Mouse (Mus musculus) adrenal gland, adult (tissue): Measurements from ENCODE around the gene Serping1.
"Not testable (repeated sequence)": the region's sequence is repeated elsewhere in the genome, so short reads cannot be mapped to it uniquely, and the experiment has no call there.

Experiments
- DNase-seq, 2 experiments: peaks; one replicate each; pipeline ENCODE4 v3.0.0; 2022 to 2023; ENCODE audit warnings: low spot score in 1 of 2; ENCODE audit not compliant: inconsistent age in 2 of 2

The Serping1 gene

DNA sequence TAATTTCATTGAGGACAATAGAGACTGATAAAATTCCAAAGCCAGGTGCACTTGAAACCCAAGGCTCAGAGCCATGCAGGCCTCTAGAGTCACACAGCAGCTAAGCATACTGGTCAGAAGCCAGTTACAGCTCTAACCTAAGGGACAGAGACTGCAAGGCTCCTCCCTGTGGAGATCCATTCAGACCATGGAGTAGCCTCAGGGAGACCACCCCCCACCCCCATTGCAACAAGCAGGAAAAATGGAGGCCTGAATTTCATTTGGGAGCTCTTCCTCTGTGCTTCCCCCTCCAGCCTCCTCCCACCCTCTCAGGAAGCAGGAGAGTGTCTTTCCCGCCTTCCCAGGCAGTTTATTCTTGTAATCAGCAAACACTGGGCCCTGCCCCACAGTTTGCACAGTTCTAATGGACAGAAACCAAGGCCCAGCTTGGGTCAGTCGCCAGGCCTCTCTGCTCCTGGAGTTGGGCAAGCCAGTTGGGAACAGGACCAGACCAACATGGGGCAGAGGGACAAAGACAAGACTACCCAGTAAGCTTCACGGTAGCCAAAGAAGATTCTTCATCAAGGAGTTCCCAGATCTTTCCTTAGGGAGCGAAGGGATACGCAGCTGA is 33.3 kb downstream of the Serping1 start:
- DNase-seq = no peak

- peak in 1 of 2 experiments; percentile 75 for DNase-seq
Measured at GRCm38 (mm10) chr2:84740608-84741333, 34.5 kb downstream of the Serping1 start.

- DNase-seq = peak in 1 of 2 experiments; percentile 78
Measured at GRCm38 (mm10) chr2:84738271-84738911, 36.9 kb downstream of the Serping1 start.

DNA sequence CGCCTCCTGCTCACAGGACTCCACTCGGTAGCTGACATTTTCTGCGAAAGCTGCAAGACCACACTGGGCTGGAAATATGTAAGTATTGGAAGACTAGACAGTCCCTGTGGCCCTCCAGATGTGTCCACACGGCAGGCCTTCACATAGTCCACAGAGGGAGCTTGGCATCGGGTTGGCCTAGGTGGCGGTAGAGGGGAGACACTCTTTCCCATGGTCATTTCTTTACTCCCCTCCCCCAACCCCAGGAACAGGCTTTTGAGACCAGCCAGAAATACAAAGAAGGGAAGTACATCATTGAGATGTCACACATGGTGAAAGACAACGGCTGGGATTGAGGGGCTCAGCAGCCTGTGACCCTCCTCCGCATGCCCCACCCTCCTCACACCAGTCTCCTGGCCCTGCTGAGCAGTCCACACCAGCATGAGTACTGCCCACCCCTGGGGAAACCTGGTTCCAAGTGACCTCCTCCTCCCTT is 37.8 kb downstream of the Serping1 start:
- DNase-seq = no peak

DNA sequence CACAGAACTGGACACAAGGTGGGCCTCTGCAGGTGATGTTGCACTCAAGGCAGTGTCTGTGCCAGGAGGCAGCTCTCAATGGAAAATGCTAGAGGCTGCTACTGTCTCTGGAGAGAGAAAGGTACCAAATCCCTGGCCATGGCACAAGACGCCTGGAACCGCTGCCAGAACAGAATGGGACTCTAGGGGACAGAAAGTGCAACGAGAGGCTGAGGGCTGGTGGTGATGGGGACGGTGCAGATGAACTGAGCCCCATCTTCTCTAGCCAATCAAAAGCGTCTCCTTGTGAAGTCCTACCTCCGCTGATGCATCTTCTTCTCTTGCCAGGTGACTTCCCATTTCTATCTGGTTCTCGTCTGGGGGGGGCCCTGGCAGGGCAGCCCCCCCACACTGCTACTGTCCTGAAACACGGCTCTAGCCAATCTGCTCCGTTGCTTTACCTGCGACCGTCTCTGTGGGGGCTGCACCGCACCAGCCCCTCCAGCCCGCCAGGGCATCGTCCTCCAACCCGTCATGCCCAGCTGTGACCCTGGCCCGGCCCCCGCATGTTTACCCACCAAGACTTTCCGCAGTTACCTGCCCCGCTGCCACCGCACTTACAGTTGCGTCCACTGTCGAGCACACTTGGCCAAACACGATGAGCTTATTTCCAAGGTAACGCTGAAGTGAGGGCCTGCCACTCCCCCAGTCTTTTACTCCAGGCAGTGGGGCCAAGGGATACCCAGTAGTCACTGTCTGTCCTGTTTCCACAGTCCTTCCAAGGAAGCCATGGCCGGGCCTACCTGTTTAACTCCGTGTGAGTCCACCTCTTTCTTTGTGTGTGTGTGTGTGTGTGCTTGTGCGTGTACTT is 38.7 kb downstream of the Serping1 start:
- peak in 1 of 2 experiments; percentile 42 for DNase-seq

GRCm38 (mm10) chr2:84735346-84735920 is 39.8 kb downstream of the Serping1 start:
- no peak for DNase-seq

GRCm38 (mm10) chr2:84734919-84735318 is 40.3 kb downstream of the Serping1 start:
- DNase-seq = no peak

DNA sequence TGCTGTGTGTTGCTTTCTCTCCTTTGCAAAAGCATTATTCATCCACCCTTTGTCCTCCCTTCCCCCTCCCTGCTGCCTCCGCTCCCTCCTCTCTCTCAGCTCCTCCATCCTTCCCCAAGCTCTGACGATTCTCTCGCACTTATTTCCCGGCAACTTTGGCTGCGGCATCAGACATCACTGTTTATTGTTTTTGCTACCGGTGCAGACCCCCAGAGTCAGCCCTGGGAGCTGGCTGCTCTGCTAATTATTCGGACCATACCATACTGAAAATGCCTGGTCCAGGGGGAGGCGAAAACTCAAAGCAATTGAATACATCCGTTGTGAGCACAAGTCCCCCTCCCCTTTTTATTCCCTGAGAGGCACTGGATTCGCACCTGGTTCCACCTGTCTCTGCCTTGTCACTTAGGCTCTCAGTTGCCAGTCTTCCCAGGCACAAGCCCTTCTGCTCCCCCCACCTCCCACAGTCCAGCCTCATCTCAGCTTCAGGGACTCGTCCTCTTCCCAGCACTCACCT is 40.8 kb downstream of the Serping1 start:
- peak in 1 of 2 experiments; percentile 57 for DNase-seq

DNA sequence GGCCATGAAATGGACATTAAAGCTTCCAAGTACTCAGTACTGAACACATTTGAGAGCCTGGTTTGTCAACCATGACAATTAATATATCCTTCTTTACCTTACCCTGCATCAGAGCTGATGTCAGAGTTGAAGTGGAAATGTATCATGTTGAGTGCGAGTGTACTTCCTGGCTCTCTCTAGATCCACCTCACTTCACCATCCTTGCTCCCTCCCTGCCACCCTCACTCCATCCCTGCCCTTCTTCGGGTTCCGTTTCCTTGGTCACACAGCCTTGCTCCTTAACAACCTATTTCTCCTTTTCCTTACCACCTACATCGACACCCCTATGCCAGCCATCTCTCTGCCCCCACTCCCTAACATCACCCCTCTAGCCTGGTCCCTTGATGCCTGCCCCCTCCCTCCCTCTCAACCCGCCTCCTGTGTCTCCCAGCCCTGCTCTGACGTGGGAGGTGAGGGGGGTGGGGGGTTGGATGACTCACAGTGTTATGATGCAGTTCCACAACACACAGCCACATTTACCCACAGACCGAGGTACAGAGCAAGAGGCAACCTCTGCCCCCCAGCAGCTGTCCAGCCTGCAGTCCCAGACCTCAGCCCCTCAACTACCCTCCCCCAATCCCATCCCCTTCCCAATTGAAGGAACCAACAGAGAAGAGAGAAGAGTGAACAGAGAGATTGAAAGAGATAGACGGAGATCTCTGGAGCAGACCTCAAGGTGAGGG is 41.5 kb downstream of the Serping1 start, which contains the start of gene Ypel4:
Gene Ypel4, plus strand, starts transcription at position 480 of the 722 bp plus-strand sequence.
- DNase-seq = peak; percentile 75 to 90

GRCm38 (mm10) chr2:84732394-84732793 is 42.9 kb downstream of the Serping1 start:
- no peak for DNase-seq

- DNase-seq = no peak
Measured at GRCm38 (mm10) chr2:84731206-84731605, 44.0 kb downstream of the Serping1 start.

- DNase-seq = not testable (repeated sequence)
Measured at GRCm38 (mm10) chr2:84728191-84728590, 47.1 kb downstream of the Serping1 start.

- DNase-seq = peak; percentile 97 to 98
Measured at GRCm38 (mm10) chr2:84727172-84727858, 47.9 kb downstream of the Serping1 start, which contains the start of gene Clp1. Gene Clp1 (minus strand): TSS chr2:84727350.

GRCm38 (mm10) chr2:84726716-84727115 is 48.5 kb downstream of the Serping1 start:
- peak in 1 of 2 experiments; percentile 52 for DNase-seq

GRCm38 (mm10) chr2:84725770-84726169 is 49.5 kb downstream of the Serping1 start:
- DNase-seq = peak in 1 of 2 experiments; percentile 52

DNA sequence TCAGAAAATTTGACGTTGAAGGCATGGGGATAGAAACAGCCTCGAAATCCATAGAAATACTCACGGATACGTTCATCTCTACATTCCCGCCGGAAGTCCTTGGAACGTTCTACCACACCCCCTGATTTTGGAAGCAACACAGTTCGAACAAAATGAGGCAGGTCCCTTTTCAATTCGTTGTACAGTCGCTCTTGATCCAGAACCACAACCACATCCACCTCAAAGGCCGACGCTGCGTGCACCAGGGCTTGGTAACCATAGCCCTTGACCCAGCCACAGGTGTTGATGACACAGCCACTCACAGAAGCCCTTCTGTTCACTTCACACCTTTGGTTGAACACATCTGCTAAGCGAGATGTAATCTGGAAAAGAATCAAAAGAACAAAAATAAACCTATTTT is 51.4 kb downstream of the Serping1 start:
- DNase-seq = no peak

DNA sequence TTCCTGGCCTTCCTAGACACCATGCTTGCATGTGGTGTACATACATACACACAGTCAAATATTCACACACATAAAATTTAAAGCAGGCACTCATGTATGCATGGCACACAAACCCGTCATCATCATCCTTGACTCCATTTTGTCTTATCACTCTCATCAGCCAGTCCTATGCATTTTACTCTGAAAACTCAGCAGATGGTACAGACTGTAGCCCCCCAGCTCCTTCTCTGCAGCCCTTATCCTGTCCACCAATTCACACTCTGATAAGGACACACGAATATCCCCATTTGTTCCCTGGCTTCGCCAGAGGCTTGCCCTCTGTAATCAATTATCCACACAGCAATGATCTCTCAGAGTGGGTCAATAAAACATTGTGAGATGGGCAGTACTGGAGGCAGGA is 54.1 kb downstream of the Serping1 start:
- DNase-seq = no peak

DNA sequence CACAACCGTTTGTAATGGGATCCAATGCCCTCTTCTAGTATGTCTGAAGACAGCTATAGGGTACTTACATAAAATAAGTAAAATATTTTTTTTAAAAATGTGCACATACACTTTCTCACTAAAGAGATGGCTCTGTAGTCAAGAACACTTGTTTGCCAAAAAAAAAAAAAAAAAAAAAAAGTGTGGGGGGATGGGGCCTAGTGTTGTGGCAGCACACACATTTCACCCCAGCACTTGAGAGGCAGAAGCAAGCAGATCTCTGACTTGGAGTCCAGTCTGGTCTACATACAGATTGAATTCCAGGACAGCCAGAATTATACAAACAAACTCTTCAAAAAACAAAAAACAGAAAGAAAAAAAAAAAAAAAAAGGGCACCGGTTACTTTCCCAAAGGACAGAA is 54.5 kb downstream of the Serping1 start:
- DNase-seq = no peak

- peak in 1 of 2 experiments; percentile 55 for DNase-seq
Measured at GRCm38 (mm10) chr2:84717357-84717756, 57.9 kb downstream of the Serping1 start.
